Mouse (Mus musculus): ENCODE data around the gene Tmem94. TPM values are rescaled to one million over a fixed set of nuclear protein-coding genes. Genes with fewer than 3 reads are reported as not detected.
A peak's percentile ranks its signal among the peaks of the same experiment; 100 is the strongest.

The Tmem94 gene
- polyA plus RNA-seq, 1 experiment from 2014 or later = 22.0 TPM

DNA sequence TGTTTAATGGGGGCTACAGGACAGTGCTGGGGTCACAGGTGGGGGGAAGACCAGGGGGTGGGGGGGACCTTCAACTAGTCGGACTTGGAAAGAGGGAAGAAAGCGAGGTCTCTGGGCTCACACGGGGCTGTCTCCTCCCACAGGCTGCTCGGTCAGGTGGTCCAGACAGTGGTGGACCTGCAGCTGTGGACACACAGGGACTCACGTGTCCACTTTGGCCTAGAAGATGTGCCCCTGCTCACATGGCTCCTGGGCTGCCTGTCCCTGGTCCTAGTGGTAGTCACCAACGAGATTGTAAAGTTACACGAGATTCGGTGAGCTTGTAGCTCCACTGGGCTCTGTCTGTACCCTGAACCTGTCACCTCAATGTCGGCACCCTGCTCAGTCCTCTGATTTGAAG lies 32.4 kb downstream of the Tmem94 start:
- Histone ChIP-seq H3K4me3 (ENCODE audit: low read length) (no peak overlapping the region), H3K9me3 (ENCODE audit: control insufficient read depth, low read length) (no peaks in the 10 kb centered on the region), H3K9ac (ENCODE audit: low read depth, low read length) (no peak overlapping the region), H3K27me3 (replicated peaks; ENCODE audit: control insufficient read depth, insufficient read depth, low read length) (no peaks in the 10 kb centered on the region), H3K36me3 (ENCODE audit: control insufficient read depth, insufficient read depth, low read length) (peaks cover 43% of the 10 kb centered on the region), H3K4me2 (ENCODE audit: low read length) (no peak overlapping the region), H3K4me1 (ENCODE audit: control insufficient read depth, insufficient read depth, low read depth, low read length) (no peaks in the 10 kb centered on the region), H3K27ac (ENCODE audit: low read depth, low read length) (no peak overlapping the region)
- WGBS = 86% methylated on average over 9 of the region's 9 CpGs
- no peak for ATAC-seq

DNA sequence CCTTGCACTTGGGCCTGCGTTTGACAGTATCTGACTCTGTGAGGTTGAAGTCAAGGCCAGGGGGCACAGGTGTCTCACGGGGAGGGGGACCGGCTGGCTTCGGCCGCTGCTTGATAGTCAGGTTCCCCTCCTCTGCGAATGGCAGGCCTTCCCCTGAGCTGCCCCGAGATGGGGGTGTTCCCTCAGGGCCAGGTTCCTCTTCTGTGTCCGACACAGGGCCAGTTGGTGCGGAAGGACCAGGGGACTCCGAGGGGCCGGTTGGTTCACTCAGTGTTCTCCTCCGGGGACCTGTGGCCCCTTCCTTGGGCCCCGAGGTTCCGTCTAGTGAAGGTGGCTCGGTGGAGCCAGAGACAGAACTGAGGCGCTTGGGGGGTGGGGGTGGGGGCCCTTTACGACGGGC lies 35.7 kb downstream of the Tmem94 start:
- WGBS = 94% methylated on average over 18 of the region's 18 CpGs

DNA sequence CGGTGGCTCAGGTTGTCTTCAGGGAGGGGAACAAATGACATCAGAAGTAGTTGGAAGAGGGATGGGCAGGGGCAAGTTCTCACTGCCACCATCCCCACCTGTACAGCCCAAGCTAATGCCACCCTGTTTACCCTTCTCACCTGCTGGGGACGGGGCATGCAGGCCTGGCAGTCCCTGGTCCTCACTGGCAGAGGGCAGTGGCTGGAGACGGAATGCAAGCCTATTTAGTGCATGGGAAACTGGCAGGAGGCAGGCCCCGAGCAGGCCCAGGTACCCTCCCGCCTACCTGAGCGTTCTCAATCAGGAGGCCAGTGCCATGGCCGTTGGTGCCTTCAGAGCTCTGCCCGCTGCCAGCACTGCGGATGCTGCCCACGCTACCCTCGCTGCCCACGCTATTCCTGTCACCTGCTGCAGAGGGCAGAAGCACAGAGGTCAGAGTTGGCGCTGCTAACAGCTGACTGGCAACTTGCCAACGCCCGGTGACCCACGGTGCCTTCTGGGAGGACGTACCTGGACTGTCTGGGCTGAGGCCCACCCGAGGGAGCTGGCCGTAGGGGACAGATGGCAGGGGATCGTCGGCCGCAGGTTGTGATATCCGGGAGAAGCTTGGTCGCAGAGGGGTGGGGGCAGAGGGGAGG lies 38.0 kb downstream of the Tmem94 start:
- no peak overlapping the region for H3K27ac ChIP-seq (ENCODE audit: low read depth, low read length)
- peaks cover 8% of the 10 kb centered on the region for H3K4me1 ChIP-seq (ENCODE audit: control insufficient read depth, insufficient read depth, low read depth, low read length)
- no peaks in the 10 kb centered on the region for H3K9me3 ChIP-seq (ENCODE audit: control insufficient read depth, low read length)
- ATAC-seq = no peak
- 88% methylated on average over 24 of the region's 24 CpGs for WGBS
- H3K9ac ChIP-seq (ENCODE audit: low read depth, low read length) = no peak overlapping the region
- H3K36me3 ChIP-seq (ENCODE audit: control insufficient read depth, insufficient read depth, low read length) = peaks cover 21% of the 10 kb centered on the region
- H3K27me3 ChIP-seq (replicated peaks; ENCODE audit: control insufficient read depth, insufficient read depth, low read length) = no peaks in the 10 kb centered on the region
- H3K4me3 ChIP-seq (ENCODE audit: low read length) = no peak overlapping the region
- H3K4me2 ChIP-seq (ENCODE audit: low read length) = no peak overlapping the region

More for the DNA sequence above, 35.7 kb downstream of the Tmem94 start:
- Histone ChIP-seq H3K27me3 (replicated peaks; ENCODE audit: control insufficient read depth, insufficient read depth, low read length) (no peaks in the 10 kb centered on the region), H3K36me3 (ENCODE audit: control insufficient read depth, insufficient read depth, low read length) (peaks cover 36% of the 10 kb centered on the region), H3K27ac (ENCODE audit: low read depth, low read length) (no peak overlapping the region), H3K4me2 (ENCODE audit: low read length) (no peak overlapping the region), H3K9me3 (ENCODE audit: control insufficient read depth, low read length) (no peaks in the 10 kb centered on the region), H3K4me3 (ENCODE audit: low read length) (no peak overlapping the region), H3K9ac (ENCODE audit: low read depth, low read length) (no peak overlapping the region), H3K4me1 (ENCODE audit: control insufficient read depth, insufficient read depth, low read depth, low read length) (no peaks in the 10 kb centered on the region)
- ATAC-seq = no peak

DNA sequence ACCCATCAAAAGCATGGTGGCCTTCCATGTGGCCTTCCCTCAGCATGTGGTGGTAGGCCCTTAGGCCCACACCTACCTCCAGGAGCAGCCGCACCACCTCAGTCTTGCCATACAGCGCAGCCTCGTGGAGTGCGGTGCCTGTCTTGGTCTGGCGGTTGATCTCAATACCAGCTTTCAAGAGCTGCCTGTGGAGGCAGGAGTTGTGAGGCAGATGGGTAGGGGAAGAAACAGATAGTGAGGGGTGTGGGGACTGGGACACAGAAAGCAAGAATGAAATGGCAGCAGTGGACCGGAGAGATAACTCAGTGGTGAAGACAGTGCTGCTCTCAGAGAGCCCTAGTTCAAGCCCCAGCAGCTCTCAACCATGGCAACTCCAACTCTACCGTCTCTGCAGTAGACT lies 39.8 kb downstream of the Tmem94 start:
- Histone ChIP-seq H3K36me3 (ENCODE audit: control insufficient read depth, insufficient read depth, low read length) (peaks cover 11% of the 10 kb centered on the region), H3K4me2 (ENCODE audit: low read length) (no peak overlapping the region), H3K9me3 (ENCODE audit: control insufficient read depth, low read length) (no peaks in the 10 kb centered on the region), H3K27me3 (replicated peaks; ENCODE audit: control insufficient read depth, insufficient read depth, low read length) (no peaks in the 10 kb centered on the region), H3K4me1 (ENCODE audit: control insufficient read depth, insufficient read depth, low read depth, low read length) (peaks cover 24% of the 10 kb centered on the region), H3K4me3 (ENCODE audit: low read length) (no peak overlapping the region), H3K9ac (ENCODE audit: low read depth, low read length) (no peak overlapping the region), H3K27ac (ENCODE audit: low read depth, low read length) (no peak overlapping the region)
- 92% methylated on average over 7 of the region's 7 CpGs for WGBS
- no peak for ATAC-seq

DNA sequence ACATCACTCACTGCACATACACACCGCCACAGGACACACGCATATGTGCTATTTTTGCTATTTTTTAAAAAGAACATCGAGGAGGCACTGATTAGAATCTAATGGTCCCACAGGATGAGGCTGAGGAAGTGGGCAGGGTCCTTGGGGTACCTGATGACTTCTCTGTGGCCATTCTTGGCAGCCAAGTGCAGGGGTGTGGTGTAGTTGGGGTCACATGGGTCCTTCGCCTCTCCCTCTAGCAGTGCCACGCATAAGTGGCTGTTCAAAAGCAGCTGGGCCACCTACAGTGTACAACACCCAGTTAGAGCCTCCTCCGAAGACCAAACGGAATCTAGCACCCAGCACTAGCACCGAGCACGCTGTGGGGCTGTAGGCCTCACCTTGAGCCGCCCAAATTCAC lies 40.9 kb downstream of the Tmem94 start:
- H3K4me2 ChIP-seq (ENCODE audit: low read length) = peak overlapping the region; percentile 3; the same call in 1 of the 2 replicates
- no peak for ATAC-seq
- WGBS = 90% methylated on average over 10 of the region's 10 CpGs

DNA sequence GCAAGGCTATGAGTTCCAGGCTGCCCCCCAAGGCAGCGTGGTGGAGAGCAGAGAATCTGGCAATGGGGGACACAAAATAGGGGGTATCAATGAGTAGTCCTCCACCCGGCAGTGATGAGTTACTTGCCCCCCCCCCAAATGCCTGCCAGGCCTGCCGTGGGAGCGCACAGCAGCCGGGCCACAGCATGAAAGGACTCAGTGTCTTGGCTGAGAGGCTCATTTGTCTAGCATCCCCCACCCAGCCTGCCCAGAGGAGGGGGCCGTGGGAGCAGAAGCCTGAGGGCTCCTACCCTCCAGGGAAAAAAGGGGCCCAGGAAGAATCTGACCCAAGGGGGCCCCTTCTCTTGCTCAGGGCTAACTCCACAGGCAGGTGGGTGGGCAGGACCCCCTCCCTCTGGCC lies 42.1 kb downstream of the Tmem94 start:
- Histone ChIP-seq H3K27me3 (replicated peaks; ENCODE audit: control insufficient read depth, insufficient read depth, low read length) (no peaks in the 10 kb centered on the region), H3K36me3 (ENCODE audit: control insufficient read depth, insufficient read depth, low read length) (peaks cover 11% of the 10 kb centered on the region), H3K4me2 (ENCODE audit: low read length) (peak overlapping the region; percentile 30), H3K9me3 (ENCODE audit: control insufficient read depth, low read length) (no peaks in the 10 kb centered on the region), H3K4me3 (ENCODE audit: low read length) (no peak overlapping the region), H3K27ac (ENCODE audit: low read depth, low read length) (peak overlapping the region; percentile 76), H3K9ac (ENCODE audit: low read depth, low read length) (no peak overlapping the region), H3K4me1 (ENCODE audit: control insufficient read depth, insufficient read depth, low read depth, low read length) (peaks cover 32% of the 10 kb centered on the region)
- 40% methylated on average over 6 of the region's 6 CpGs for WGBS
- ATAC-seq = peak; percentile 69

More for the DNA sequence above, 40.9 kb downstream of the Tmem94 start:
- Histone ChIP-seq H3K27ac (ENCODE audit: low read depth, low read length) (no peak overlapping the region; the same call in 1 of the 2 replicates), H3K9ac (ENCODE audit: low read depth, low read length) (no peak overlapping the region), H3K27me3 (replicated peaks; ENCODE audit: control insufficient read depth, insufficient read depth, low read length) (no peaks in the 10 kb centered on the region), H3K4me1 (ENCODE audit: control insufficient read depth, insufficient read depth, low read depth, low read length) (peaks cover 30% of the 10 kb centered on the region), H3K4me3 (ENCODE audit: low read length) (no peak overlapping the region), H3K36me3 (ENCODE audit: control insufficient read depth, insufficient read depth, low read length) (peaks cover 11% of the 10 kb centered on the region), H3K9me3 (ENCODE audit: control insufficient read depth, low read length) (no peaks in the 10 kb centered on the region)

DNA sequence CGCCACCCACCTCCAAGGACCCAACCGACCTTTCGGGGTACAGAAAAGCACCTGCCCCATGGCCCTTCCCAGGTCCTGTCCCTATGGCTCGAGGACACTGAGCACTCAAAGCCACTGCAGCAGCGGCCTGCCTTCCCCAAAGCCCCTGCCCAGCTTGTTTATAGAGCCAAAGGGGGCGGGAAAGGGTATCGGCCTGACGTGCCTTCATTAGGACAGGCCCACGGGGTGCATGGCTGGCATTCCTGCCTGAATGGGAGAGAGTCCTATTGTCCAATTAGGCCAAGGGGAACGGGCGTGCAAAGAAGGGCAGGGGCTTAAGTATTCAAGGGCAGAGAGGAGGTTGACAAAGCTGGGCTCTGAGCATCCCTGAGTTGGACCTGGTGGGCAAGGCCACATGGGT lies 42.7 kb downstream of the Tmem94 start:
- Histone ChIP-seq H3K9ac (ENCODE audit: low read depth, low read length) (peak overlapping the region; percentile 6; the same call in 1 of the 2 replicates), H3K4me1 (ENCODE audit: control insufficient read depth, insufficient read depth, low read depth, low read length) (peaks cover 38% of the 10 kb centered on the region), H3K27me3 (replicated peaks; ENCODE audit: control insufficient read depth, insufficient read depth, low read length) (no peaks in the 10 kb centered on the region), H3K36me3 (ENCODE audit: control insufficient read depth, insufficient read depth, low read length) (peaks cover 11% of the 10 kb centered on the region), H3K9me3 (ENCODE audit: control insufficient read depth, low read length) (no peaks in the 10 kb centered on the region), H3K27ac (ENCODE audit: low read depth, low read length) (peak overlapping the region; percentile 76), H3K4me2 (ENCODE audit: low read length) (peak overlapping the region; percentile 30), H3K4me3 (ENCODE audit: low read length) (no peak overlapping the region)
- no peak for ATAC-seq
- 52% methylated on average over 11 of the region's 11 CpGs for WGBS

DNA sequence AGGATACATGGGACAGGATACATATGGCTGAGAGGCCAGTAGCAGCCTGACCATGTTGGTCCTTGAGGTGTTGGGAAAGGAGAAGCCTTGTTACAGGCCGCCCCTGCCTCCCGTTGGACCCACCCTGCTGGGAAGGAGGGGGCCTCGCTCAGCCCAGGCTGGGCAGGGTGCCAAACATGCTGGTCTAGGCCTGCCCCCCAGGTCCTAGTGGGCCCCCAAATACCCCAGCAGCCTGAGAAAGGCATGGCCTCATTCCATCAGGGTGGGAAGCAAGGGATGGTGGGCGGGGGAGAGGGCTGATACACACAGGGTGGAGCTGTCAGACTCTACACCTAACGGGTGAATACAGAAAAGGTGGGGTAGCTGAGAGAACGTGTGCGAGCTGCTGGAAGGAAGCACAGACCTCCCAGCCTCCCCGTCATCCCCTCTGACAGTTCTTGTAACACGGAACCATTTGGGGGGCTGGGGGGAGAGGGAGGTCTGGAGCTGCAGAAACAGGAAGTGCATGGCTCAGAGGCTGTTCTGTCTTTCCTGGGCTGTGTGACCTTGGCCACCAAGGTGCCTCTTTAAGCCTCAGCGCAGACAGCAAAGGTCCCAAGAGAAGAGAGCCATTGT lies 43.6 kb downstream of the Tmem94 start:
- H3K4me1 ChIP-seq (ENCODE audit: control insufficient read depth, insufficient read depth, low read depth, low read length) = peaks cover 40% of the 10 kb centered on the region
- H3K27ac ChIP-seq (ENCODE audit: low read depth, low read length) = peak overlapping the region; percentile 76
- 35% methylated on average over 9 of the region's 10 CpGs for WGBS
- ATAC-seq = peak; percentile 7; the same call in 1 of the 2 replicates
- H3K27me3 ChIP-seq (replicated peaks; ENCODE audit: control insufficient read depth, insufficient read depth, low read length) = no peaks in the 10 kb centered on the region
- 0 out of 2 replicates have a peak overlapping the region, but pooled peaks have one; percentile 40 for H3K9ac ChIP-seq (ENCODE audit: low read depth, low read length)
- no peak overlapping the region for H3K4me3 ChIP-seq (ENCODE audit: low read length)
- H3K9me3 ChIP-seq (ENCODE audit: control insufficient read depth, low read length) = no peaks in the 10 kb centered on the region
- peak overlapping the region; percentile 98 for H3K4me2 ChIP-seq (ENCODE audit: low read length)
- H3K36me3 ChIP-seq (ENCODE audit: control insufficient read depth, insufficient read depth, low read length) = peaks cover 3% of the 10 kb centered on the region; the same call in 1 of the 2 replicates

DNA sequence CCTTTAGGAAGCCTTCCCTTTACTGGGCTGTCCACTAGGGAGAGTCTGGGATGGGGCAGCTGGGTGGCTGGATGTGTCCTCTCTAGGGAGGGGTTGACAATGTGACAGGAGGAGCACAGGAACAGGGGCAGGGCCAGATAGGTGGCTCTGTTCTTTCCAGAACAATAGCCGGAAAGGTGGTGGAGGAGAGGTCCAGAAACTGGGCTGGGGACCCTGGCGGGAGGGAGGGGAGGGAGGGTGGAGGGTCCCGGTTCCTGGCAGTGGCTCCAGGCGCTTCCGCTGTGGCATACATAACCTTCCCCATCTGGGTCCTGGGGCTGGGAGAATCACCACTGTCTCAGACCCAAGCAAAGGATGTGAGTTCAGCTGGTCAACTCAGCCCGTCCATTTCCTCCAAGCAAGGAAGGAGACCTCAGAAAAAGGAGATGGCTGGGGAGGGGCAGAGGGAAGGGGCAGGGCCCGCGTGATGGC lies 44.1 kb downstream of the Tmem94 start:
- H3K27ac ChIP-seq (ENCODE audit: low read depth, low read length) = peak overlapping the region; percentile 66
- H3K9ac ChIP-seq (ENCODE audit: low read depth, low read length) = no peak overlapping the region; the same call in 1 of the 2 replicates
- no peaks in the 10 kb centered on the region for H3K27me3 ChIP-seq (replicated peaks; ENCODE audit: control insufficient read depth, insufficient read depth, low read length)
- H3K4me1 ChIP-seq (ENCODE audit: control insufficient read depth, insufficient read depth, low read depth, low read length) = peaks cover 44% of the 10 kb centered on the region
- WGBS = 52% methylated on average over 8 of the region's 8 CpGs
- H3K4me2 ChIP-seq (ENCODE audit: low read length) = peak overlapping the region; percentile 98
- H3K36me3 ChIP-seq (ENCODE audit: control insufficient read depth, insufficient read depth, low read length) = peaks cover 2% of the 10 kb centered on the region; the same call in 1 of the 2 replicates
- no peak for ATAC-seq
- peak overlapping the region; percentile 6; the same call in 1 of the 2 replicates for H3K4me3 ChIP-seq (ENCODE audit: low read length)
- no peaks in the 10 kb centered on the region for H3K9me3 ChIP-seq (ENCODE audit: control insufficient read depth, low read length)

Data from hindbrain, embryonic 16.5 days (tissue).